Mouse (Mus musculus) heart, postnatal 36 days (tissue): ENCODE measurements around the gene Fam189a1. TPM values are rescaled to one million over a fixed set of nuclear protein-coding genes. Genes with fewer than 3 reads are reported as not detected.

ENCODE experiments used
- DNase-seq, 2 experiments: peaks; one replicate each; pipeline ENCODE4 v3.0.0; 2021 to 2022
- intact Hi-C: fragments of 180-260 bp; cut with DNase I; formaldehyde crosslinking; loops from one replicate; pipeline ENCODE4 v1.15.1; 2025
- total RNA-seq, 2 experiments: library from RNA; stranded (reverse); gene quantifications; 2 replicates each; pipeline ENCODE4 v1.2.3; 2021

Gene Fam189a1
- total RNA-seq, 2 experiments from 2014 or later: not detected

DNA sequence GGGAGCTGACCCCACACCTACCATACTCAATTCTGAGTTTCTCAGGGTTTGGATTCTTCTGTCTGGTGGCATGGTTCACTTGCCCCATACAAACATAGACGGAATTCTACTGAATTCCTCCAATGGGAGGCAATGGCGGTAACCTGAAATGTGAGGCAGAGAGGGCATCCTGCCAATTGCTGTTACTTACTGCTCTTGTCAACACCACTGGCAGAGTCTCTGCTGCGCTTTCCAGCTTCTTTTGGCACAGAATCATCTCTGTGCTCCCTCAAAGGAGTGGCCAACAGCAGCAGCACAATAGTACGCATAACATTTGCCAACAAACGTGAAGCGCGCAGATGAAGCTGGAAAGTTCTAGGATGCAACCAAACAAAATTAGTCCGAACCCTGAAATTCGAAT, 266.5 kb downstream of the Fam189a1 start:
- intact Hi-C loops: no loop called here
- DNase-seq: peak; percentile 35 to 37

GRCm38 (mm10) chr7:64884187-64884862, 272.0 kb downstream of the Fam189a1 start:
- intact Hi-C loops: no loop called here
- no peak for DNase-seq

DNA sequence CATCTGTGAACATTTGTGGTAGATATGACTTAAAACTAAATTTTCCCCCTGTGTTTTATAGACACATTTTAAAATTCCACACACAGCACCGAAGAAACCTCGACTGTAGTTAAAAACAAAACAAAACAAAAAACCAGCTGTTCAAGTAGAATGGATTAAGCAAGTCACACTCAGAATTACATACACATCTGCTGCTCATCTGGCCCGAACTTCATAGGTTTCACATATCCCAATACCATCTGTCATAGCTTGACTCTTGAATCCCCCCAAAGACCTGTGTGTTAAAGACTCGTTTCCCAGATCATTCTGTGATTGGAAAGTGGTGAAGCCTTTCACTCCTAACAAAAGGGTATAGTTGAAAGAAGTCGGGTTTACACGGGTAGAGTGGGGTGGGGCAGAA, 274.1 kb downstream of the Fam189a1 start:
- intact Hi-C loops: no loop called here
- no peak for DNase-seq

- intact Hi-C loops: no loop called here
- no peak for DNase-seq
These were observed 275.0 kb downstream of the Fam189a1 start for GRCm38 (mm10) chr7:64881387-64881786.

- intact Hi-C loops: no loop called here
These were observed 276.0 kb downstream of the Fam189a1 start for GRCm38 (mm10) chr7:64880415-64880814.

DNA sequence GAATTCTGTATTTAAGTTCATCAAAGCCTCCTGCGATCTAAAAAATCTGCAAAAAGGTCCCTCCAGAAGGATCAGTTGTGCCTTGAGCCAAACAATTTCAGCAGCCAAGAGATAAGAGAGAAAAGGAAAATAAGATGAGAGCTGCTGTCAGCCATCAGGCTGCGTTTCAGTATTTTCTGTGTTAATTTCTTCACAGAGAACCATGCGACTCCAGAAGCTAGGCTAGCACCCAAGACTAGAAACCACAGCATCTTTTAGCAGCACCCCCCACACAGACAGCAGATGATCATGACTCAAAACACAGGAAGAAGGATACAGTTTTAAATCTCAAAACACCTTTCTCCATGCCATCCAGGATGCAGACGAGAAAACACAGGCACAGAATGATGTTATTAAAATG, 281.4 kb downstream of the Fam189a1 start:
- intact Hi-C loops: loop anchor here (5.0 kb wide), 1 partner anchor 483 kb away; the partner anchor contains the start of genes Mcee and Mphosph10
- no peak for DNase-seq

More at GRCm38 (mm10) chr7:64880415-64880814, 276.0 kb downstream of the Fam189a1 start:
- DNase-seq: no peak

GRCm38 (mm10) chr7:64873266-64873665, 283.1 kb downstream of the Fam189a1 start:
- peak in 1 of 2 experiments; percentile 8 for DNase-seq
- intact Hi-C loops: loop anchor here (5.0 kb wide), 1 partner anchor 481 kb away; the partner anchor contains the start of genes Mcee and Mphosph10

DNA sequence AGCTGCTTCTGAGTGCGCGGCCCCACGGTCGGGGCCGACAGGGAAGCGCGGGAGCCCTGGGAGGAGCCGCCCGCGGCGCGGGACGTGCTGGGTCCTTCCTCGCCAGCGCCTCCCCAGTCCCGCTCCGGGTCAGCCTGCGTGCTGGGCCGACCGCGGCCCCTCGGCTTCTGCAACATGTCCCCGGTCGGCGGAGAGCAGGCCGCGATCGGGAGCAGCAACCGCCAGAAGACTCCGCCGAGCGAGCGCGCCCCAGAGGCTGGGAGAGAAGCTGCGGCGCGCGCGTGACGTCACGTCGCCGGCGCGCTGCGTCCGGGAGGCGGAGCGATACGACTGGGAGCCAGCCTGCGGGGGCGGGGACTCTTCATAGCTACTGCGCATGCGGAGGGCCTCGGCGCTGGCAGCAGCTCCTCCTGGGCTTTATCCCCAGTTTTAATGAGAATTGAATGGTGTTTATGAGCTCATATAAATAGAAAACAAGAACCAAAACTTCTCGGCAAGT, 283.6 kb downstream of the Fam189a1 start, which contains the start of gene Nsmce3:
Gene Nsmce3, minus strand, starts transcription at position 255 of the 499 bp plus-strand sequence.
- intact Hi-C loops: loop anchor here (5.0 kb wide), 1 partner anchor 480 kb away; the partner anchor contains the start of genes Mcee and Mphosph10
- peak; percentile 97 for DNase-seq

GRCm38 (mm10) chr7:64871987-64872742, 284.2 kb downstream of the Fam189a1 start:
- DNase-seq: peak in 1 of 2 experiments; percentile 10
- intact Hi-C loops: loop anchor here (5.0 kb wide), 1 partner anchor 480 kb away; the partner anchor contains the start of genes Mcee and Mphosph10

DNA sequence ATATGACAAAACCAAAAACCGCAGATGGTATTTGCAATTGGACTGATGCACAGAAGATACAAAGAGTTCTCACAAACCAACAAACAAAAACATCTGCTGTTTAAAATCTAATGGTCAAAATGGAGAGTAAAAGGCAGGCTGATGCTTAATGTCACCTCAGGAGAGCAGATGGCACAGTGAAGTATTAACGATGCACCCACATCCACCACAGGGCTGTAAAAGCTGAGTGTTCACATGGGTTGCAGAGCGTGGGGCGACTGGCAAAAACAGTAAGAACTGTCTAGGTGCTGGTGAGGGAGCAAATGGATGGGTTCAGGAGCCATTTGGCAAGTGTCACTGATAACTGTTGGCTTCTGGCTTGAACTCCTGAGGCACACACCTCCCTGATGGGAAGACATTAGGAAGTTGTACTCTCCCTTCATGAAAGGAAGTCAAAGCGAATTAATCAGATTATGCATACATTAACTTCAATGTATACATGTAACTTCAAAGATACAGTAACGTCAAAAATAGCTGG, 286.8 kb downstream of the Fam189a1 start:
- intact Hi-C loops: loop anchor here (5.0 kb wide), 1 partner anchor 477 kb away; the partner anchor contains the start of genes Mcee and Mphosph10
- no peak for DNase-seq

- intact Hi-C loops: no loop called here
- DNase-seq: no peak
These were observed 292.8 kb downstream of the Fam189a1 start for GRCm38 (mm10) chr7:64863538-64863937.

DNA sequence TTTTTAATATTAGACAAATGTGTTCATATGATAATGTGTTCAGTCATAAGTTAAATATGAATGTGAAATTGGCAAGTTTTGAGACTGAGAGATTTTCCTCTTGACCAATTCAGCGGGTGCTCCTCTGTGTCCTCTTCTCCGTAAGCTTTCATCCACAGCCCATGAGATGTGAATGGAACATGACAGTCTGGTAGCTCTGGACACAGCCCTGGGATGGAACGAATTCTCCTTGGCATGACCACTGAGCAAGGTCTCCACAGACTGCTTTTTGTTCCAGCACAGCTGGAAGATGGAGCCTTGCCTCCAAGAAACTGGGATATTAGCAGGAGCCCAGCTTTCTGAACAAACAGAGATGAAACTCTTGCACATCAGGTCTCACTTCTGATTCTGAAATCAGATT, 293.4 kb downstream of the Fam189a1 start:
- no peak for DNase-seq

GRCm38 (mm10) chr7:64856526-64857082, 299.8 kb downstream of the Fam189a1 start:
- DNase-seq: no peak
- intact Hi-C loops: no loop called here

More for the DNA sequence above, 293.4 kb downstream of the Fam189a1 start:
- intact Hi-C loops: no loop called here

DNA sequence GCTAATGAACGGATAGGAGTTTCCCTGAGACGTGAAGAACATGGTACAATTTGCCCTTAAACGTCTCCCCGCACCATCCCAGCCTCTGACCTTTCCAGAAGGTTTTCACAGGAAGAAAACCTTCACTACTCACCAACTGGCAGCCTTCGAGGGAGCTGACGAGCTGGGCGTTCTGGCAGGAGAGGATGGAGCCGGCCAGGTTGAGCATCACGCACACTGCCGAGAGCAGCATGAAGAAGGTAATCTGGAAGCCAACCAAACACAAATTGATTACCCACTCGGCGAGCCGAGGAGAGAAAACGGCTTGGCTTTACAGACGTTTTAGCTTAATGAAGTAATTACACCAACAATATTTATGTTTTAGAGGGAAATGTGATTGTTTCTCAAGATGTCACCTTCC, 300.4 kb downstream of the Fam189a1 start:
- no peak for DNase-seq
- intact Hi-C loops: no loop called here

DNA sequence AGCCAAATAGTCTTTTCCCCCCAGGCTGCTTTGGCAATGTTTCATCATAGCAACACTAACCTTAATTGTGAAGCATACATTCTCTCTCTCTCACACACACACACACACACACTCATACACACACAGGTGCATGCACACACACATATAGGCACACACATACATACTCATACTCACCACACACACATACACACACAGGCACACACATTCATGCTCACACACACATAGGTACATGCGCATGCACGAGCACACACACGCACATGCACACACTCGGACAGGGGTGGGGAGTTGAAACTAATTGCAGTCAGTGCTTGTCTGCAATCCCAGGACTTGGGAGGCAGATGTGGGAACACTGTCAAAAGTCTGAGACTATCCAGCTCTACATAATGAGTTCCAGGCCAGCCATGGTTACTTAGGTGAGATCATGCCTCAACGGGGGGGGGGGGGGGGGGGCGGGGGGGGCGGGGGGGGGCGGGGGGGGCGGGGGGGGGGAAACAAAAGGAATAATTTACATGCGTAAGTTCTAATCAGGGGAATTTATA, 300.9 kb downstream of the Fam189a1 start:
- DNase-seq: no peak
- intact Hi-C loops: no loop called here

DNA sequence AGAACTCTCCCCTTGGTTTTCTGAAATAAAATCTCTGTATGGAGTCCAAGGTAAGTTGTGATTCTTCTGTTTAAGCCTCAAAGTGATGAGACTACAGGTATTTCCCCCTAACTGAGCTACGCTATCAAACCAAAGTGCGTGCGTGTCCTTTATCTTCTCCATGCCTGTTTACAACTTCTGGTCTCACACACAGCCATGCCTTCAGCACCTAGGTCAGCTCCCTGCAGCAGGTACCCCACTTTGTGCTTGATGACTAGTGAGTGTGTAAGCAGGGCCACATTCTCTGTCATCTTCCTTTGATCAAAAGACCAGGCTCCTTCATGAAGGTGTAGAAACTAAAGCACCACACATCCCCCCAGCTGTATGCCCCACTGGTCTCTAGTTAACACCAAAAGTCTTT, 305.6 kb downstream of the Fam189a1 start:
- intact Hi-C loops: no loop called here
- peak in 1 of 2 experiments; percentile 12 for DNase-seq

DNA sequence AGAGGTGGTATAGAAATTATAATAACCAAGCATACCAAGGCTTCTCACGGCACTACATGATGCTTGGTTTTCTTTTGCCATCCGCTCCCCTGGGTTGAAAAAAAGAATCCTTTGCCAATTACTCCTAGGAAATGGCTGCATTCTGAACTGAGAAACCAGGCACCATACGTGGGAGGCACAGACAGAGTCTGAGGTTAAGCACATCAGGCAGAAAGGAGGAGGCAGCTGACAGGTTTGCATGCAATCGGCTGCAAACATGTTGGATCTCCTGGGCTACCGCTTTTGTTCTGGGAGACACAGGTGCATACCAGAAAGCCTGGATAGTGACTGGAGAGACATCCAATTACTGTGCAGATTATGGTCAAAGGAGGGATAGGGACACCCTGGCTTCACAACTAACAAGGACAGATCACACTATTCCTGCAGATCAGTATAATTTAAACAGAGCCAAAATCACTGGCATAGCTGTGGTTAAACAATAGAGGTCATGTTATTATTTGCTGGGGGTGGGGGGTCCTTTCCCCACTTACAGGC, 308.9 kb downstream of the Fam189a1 start:
- no peak for DNase-seq
- intact Hi-C loops: no loop called here

GRCm38 (mm10) chr7:64846061-64846460, 310.3 kb downstream of the Fam189a1 start:
- intact Hi-C loops: no loop called here
- DNase-seq: no peak

GRCm38 (mm10) chr7:64840946-64841659, 315.3 kb downstream of the Fam189a1 start:
- DNase-seq: no peak
- intact Hi-C loops: no loop called here

DNA sequence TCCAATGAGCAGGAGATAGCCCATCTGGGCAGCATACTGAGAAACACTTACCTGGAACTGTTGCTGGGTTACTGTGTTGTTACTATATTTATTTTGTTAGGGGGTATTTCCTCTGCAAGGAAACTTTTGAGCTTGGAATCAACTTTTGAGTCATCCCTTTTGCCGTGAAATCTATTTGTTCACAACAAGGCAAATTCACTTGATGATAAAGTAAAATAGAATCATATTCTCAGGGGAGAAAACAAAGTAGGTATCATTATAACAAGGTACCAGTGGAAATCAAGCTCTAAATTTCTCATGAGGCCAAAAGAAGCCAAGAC, 315.8 kb downstream of the Fam189a1 start:
- DNase-seq: no peak
- intact Hi-C loops: no loop called here
